Mouse (Mus musculus): Measurements from ENCODE around the gene Rpap1.

Gene Rpap1

GRCm38 (mm10) chr2:119787206-119787883 is at the start of gene Rpap1:
TSS of gene Rpap1 (minus strand) at chr2:119787537.
- DNase-seq: peak; percentile 92

DNA sequence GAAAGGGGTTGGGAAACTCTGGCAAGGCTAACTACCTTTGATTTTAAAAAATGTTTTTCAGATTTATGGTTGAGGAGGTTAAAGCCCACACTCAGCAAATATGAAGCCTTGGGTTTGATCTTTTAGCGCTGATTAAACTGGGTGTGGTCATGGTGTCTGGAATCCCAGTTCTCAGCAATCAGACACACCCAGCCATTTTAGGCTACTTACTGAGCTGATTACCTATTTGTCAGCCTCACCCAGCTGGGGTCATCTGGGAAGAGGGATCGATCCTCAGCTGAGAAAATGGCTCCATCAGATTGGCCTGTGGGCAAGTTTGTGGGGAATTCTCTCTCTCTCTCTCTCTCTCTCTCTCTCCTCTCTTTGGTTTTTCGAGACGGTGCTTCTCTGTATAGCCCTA is 46.9 kb upstream of the Rpap1 start:
- DNase-seq: no peak

- no peak for DNase-seq
Observed at GRCm38 (mm10) chr2:119830579-119830978, 43.2 kb upstream of the Rpap1 start.

- DNase-seq: peak; percentile 42 to 63
Observed at GRCm38 (mm10) chr2:119821136-119821535, 33.8 kb upstream of the Rpap1 start.

- no peak for DNase-seq
Observed at GRCm38 (mm10) chr2:119818668-119819272, 31.4 kb upstream of the Rpap1 start.

- peak; percentile 95 to 97 for DNase-seq
Observed at GRCm38 (mm10) chr2:119817047-119817446, 29.7 kb upstream of the Rpap1 start.

DNA sequence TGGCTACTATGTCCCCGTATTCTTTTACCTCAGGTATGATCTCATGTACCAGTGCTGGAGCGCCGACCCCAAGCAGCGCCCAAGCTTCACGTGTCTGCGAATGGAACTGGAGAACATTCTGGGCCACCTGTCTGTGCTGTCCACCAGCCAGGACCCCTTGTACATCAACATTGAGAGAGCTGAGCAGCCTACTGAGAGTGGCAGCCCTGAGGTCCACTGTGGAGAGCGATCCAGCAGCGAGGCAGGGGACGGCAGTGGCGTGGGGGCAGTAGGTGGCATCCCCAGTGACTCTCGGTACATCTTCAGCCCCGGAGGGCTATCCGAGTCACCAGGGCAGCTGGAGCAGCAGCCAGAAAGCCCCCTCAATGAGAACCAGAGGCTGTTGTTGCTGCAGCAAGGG is 29.3 kb upstream of the Rpap1 start:
- peak; percentile 55 for DNase-seq

GRCm38 (mm10) chr2:119814376-119814933 is 27.1 kb upstream of the Rpap1 start:
- peak; percentile 89 to 94 for DNase-seq

DNA sequence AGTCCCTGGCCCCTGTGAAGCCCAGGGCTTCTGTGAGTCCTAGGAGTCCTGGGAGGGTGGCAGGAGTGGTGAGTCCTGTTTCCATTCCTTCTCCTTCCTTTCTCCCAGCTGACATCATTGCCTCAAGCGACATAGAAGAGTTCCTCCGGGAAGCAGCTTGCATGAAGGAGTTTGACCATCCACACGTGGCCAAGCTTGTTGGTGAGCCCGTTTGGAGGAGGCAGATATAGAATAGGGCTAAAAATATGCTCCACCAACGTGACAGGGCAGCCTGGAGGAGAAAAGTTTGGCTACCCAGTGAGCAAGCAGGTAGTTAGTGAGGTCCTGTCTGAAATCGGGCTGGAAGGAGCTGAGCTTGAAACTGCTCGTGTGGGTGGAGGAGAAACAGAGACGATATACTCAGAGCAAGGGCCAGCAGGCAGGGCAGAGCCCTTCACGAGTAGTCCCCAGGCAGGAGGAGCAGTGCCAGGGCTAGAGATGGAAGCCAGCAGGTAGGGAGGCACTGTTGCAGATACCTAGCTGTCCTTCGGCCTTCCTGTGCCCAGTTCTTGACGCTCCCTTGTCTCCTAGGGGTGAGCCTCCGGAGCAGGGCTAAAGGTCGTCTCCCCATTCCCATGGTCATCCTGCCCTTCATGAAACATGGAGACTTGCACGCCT is 24.3 kb upstream of the Rpap1 start:
- peak; percentile 38 for DNase-seq

- DNase-seq: no peak
Observed at GRCm38 (mm10) chr2:119810890-119811289, 23.6 kb upstream of the Rpap1 start.

DNA sequence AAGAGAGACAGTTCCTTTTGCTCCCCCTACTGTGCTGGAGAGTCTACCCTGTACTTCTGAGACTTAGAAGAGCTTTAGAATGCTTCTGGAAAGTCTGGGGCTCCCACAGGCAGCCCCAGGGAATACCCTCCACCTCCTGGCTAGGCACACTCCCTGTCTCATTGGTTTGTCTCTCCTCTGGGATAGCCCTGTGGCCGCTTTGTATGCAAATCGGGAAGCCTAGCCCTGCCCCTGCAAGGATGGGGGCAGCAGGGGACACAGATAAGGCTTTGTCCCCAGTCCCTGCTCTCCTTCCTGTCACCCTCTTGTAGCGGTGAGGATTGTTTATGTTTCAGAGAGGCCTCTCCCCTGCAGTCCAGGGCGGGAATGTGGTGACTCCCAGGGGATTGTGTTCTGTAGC is 21.5 kb upstream of the Rpap1 start:
- DNase-seq: no peak

- no peak for DNase-seq
Observed at GRCm38 (mm10) chr2:119808438-119808837, 21.1 kb upstream of the Rpap1 start.

GRCm38 (mm10) chr2:119805536-119805935 is 18.2 kb upstream of the Rpap1 start:
- peak in 1 of 2 experiments; percentile 32 for DNase-seq

GRCm38 (mm10) chr2:119804776-119805175 is 17.4 kb upstream of the Rpap1 start:
- DNase-seq: peak; percentile 64 to 70

DNA sequence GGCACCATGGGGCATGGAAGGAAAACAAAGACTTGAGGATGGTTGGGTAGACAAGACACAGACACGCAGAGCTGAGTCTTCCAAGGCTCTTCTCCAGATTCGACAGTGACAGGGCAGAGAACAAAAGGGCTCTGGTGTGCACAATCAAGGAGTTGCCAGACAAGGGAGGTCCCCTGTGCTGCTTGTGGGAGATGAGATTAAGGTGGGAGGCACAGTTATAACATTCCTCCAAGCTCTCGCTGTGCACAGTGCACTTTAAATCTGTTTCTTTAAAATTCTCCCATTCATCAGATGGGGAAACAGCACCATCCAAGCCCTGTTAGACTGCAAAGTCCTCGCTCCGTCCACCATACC is 16.9 kb upstream of the Rpap1 start:
- no peak for DNase-seq

DNA sequence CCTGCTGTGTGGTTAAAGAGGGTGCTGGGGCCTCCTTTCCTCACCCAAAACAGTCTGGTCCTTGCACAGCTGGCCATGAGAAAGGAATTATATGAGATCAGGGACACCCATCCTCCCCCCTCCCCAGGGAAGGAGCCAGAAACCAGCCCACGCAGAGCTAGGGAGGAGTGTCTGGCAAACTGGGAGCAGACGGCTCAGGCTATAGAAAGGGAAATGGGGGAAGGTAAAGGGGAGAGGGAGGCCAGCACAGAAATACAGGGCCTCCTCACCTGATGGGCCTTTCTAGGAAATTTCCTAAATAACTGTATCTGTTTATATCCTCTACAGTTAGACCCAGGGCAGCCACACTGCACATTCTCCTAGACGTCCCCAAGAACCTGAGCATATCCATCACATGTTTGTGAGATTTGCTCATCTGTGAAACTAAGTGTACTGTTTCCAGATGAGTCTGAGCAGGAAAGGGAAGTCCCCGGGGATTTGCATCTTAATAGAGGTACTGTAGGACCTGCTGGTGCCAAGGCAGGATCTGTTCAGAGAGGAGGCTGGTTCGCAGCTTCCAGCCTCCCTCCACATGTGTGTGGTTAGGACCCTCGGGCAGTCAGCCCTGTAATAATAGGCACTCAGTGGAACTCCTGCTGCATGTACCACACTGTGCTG is 16.4 kb upstream of the Rpap1 start:
- DNase-seq: peak in 1 of 2 experiments; percentile 18

DNA sequence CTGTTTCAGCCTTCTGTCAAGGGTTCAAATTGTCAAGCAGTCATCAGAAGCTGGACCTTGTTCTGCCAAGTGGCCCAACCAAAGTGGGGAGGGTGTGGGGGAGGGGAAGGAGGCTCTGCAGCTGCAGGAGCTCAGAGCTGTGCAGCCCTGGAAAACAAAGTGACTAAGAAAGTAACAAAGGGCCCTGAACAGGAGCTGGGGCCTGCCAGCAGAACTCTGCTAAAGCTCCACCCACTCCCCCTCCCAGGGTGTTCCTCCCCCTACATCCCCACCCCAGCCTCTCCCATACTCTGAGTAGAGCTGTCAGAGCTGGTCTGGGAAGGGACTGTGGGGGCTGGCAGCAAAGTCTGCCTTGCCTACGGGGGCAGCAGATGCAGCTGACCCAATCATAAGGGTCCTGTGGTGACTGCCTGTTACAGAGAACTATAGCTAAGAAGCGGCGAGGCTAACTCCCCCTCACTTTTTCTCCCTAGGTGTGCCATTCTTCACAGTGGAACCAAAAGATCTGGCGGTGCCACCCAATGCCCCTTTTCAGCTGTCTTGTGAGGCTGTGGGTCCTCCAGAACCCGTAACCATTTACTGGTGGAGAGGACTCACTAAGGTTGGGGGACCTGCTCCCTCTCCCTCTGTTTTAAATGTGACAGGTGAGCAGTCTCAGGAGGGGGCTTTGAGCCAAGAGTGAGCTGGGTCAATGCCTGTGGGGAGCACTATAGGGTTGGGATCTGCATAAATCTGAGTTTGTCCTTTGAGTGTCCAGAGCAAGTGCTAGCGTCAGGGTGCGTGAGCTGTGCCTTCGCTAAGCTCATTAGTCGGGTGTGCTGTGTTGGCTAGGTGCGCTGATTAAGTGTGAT is 15.7 kb upstream of the Rpap1 start:
- peak; percentile 41 to 59 for DNase-seq

GRCm38 (mm10) chr2:119800876-119801846 is 13.8 kb upstream of the Rpap1 start:
- peak; percentile 58 to 65 for DNase-seq

- DNase-seq: peak; percentile 34 to 57
Observed at GRCm38 (mm10) chr2:119799961-119800550, 12.7 kb upstream of the Rpap1 start.

GRCm38 (mm10) chr2:119799181-119799960 is 12.0 kb upstream of the Rpap1 start:
- peak; percentile 74 to 79 for DNase-seq

Data from cerebellum, postnatal 10 days (tissue).